Mouse (Mus musculus): ENCODE data around the gene Nfatc3. TPM values are rescaled to one million over a fixed set of nuclear protein-coding genes. Genes with fewer than 3 reads are reported as not detected.

Nfatc3 gene
- polyA plus RNA-seq, 2 experiments = 2.6 to 10.2 TPM

GRCm38 (mm10) chr8:106134751-106135571 lies 76.3 kb downstream of the Nfatc3 start:
- peak; percentile 24; the same call in 1 of the 2 replicates for ATAC-seq (ENCODE audit: insufficient read depth)
- Histone ChIP-seq H3K4me1 (replicated peaks; ENCODE audit: control insufficient read depth in 2 of 2, insufficient read depth in 2 of 2, low read length in 1 of 2) (no peaks in the 10 kb centered on the region; a peak in 1 of 4 replicates), H3K27ac (no peak overlapping the region), H3K9me3 (ENCODE audit: control insufficient read depth, low read length) (no peaks in the 10 kb centered on the region), H3K27me3 (ENCODE audit: control insufficient read depth, insufficient read depth, low read length) (peaks cover 55% of the 10 kb centered on the region), H3K4me3 (ENCODE audit: insufficient read depth in 1 of 2, low read depth in 2 of 2, low read length in 2 of 2) (peak overlapping the region; percentile 46 to 47), H3K9ac (replicated peaks) (no peak overlapping the region), H3K4me2 (ENCODE audit: low read depth) (peak overlapping the region; percentile 57), H3K36me3 (replicated peaks; ENCODE audit: control insufficient read depth, insufficient read depth, low read depth) (peaks cover 6% of the 10 kb centered on the region; the same call in 1 of the 2 replicates)
- DNase-seq (ENCODE audit: low read depth in 3 of 3, low spot score in 3 of 3) = no peak
- WGBS (ENCODE audit: insufficient replicate concordance) = 30% methylated on average over 14 of the region's 14 CpGs
- TF ChIP-seq CTCF (IDR thresholded peaks at IDR 0.05; ENCODE audit: low read depth) (no peak), EP300 (IDR thresholded peaks at IDR 0.05; ENCODE audit: low read depth) (no peak)

- Histone ChIP-seq H3K36me3 (replicated peaks; ENCODE audit: control insufficient read depth, insufficient read depth, low read depth) (peaks cover under 1% of the 10 kb centered on the region; the same call in 1 of the 2 replicates), H3K4me3 (ENCODE audit: insufficient read depth in 1 of 2, low read depth in 2 of 2, low read length in 2 of 2) (peak overlapping the region; percentile 46 to 47), H3K27me3 (ENCODE audit: control insufficient read depth, insufficient read depth, low read length) (peaks cover 55% of the 10 kb centered on the region), H3K9me3 (ENCODE audit: control insufficient read depth, low read length) (no peaks in the 10 kb centered on the region), H3K4me2 (ENCODE audit: low read depth) (peak overlapping the region; percentile 57), H3K9ac (replicated peaks) (no peak overlapping the region), H3K4me1 (replicated peaks; ENCODE audit: control insufficient read depth in 2 of 2, insufficient read depth in 2 of 2, low read length in 1 of 2) (no peaks in the 10 kb centered on the region; a peak in 1 of 4 replicates), H3K27ac (no peak overlapping the region)
- WGBS (ENCODE audit: insufficient replicate concordance) = 6% methylated on average over 19 of the region's 19 CpGs
- TF ChIP-seq EP300 (IDR thresholded peaks at IDR 0.05; ENCODE audit: low read depth) (no peak), CTCF (IDR thresholded peaks at IDR 0.05; ENCODE audit: low read depth) (no peak)
- no peak for DNase-seq (ENCODE audit: low read depth in 3 of 3, low spot score in 3 of 3)
- ATAC-seq (ENCODE audit: insufficient read depth) = 0 out of 2 replicates have a peak, but pooled peaks have one; percentile 6
Measured at GRCm38 (mm10) chr8:106135672-106136071, 77.0 kb downstream of the Nfatc3 start.

GRCm38 (mm10) chr8:106136156-106137130 lies 77.8 kb downstream of the Nfatc3 start, which contains the start of gene Esrp2:
Esrp2 (minus strand) TSS chr8:106136974.
- H3K4me1 ChIP-seq (replicated peaks; ENCODE audit: control insufficient read depth in 2 of 2, insufficient read depth in 2 of 2, low read length in 1 of 2) = peaks cover 0 to 2% of the 10 kb centered on the region in 2 experiments; a peak in 1 of 4 replicates
- peak in 1 of 3 experiments; percentile 26 for DNase-seq (ENCODE audit: low read depth in 3 of 3, low spot score in 3 of 3)
- no peaks in the 10 kb centered on the region for H3K9me3 ChIP-seq (ENCODE audit: control insufficient read depth, low read length)
- peaks cover 55% of the 10 kb centered on the region for H3K27me3 ChIP-seq (ENCODE audit: control insufficient read depth, insufficient read depth, low read length)
- peak within 1 kb of the TSS; percentile 46 to 62 for H3K4me3 ChIP-seq (ENCODE audit: insufficient read depth in 1 of 2, low read depth in 2 of 2, low read length in 2 of 2)
- WGBS (ENCODE audit: insufficient replicate concordance) = under 1% methylated on average over 83 of the region's 86 CpGs
- peak within 1 kb of the TSS; percentile 57 for H3K4me2 ChIP-seq (ENCODE audit: low read depth)
- 0 out of 2 replicates have a peak within 1 kb of the TSS, but pooled peaks have one; percentile 23 for H3K9ac ChIP-seq (replicated peaks)
- H3K36me3 ChIP-seq (replicated peaks; ENCODE audit: control insufficient read depth, insufficient read depth, low read depth) = no peaks in the 10 kb centered on the region
- ATAC-seq (ENCODE audit: insufficient read depth) = peak; percentile 66
- TF ChIP-seq EP300 (IDR thresholded peaks at IDR 0.05; ENCODE audit: low read depth) (no peak), CTCF (IDR thresholded peaks at IDR 0.05; ENCODE audit: low read depth) (no peak)
- no peak within 1 kb of the TSS for H3K27ac ChIP-seq

GRCm38 (mm10) chr8:106137218-106137905 lies 78.7 kb downstream of the Nfatc3 start:
- Histone ChIP-seq H3K9me3 (ENCODE audit: control insufficient read depth, low read length) (no peaks in the 10 kb centered on the region), H3K27ac (no peak overlapping the region), H3K36me3 (replicated peaks; ENCODE audit: control insufficient read depth, insufficient read depth, low read depth) (no peaks in the 10 kb centered on the region), H3K9ac (replicated peaks) (no peak overlapping the region), H3K27me3 (ENCODE audit: control insufficient read depth, insufficient read depth, low read length) (peaks cover 55% of the 10 kb centered on the region), H3K4me2 (ENCODE audit: low read depth) (peak overlapping the region; percentile 57), H3K4me1 (replicated peaks; ENCODE audit: control insufficient read depth in 2 of 2, insufficient read depth in 2 of 2, low read length in 1 of 2) (peaks cover 0 to 2% of the 10 kb centered on the region in 2 experiments; a peak in 1 of 4 replicates), H3K4me3 (ENCODE audit: insufficient read depth in 1 of 2, low read depth in 2 of 2, low read length in 2 of 2) (peak overlapping the region; percentile 46 to 62)
- no peak for TF ChIP-seq EP300 (IDR thresholded peaks at IDR 0.05; ENCODE audit: low read depth)
- TF ChIP-seq CTCF (IDR thresholded peaks at IDR 0.05; ENCODE audit: low read depth) = no peak
- WGBS (ENCODE audit: insufficient replicate concordance) = 6% methylated on average over 22 of the region's 22 CpGs
- no peak for DNase-seq (ENCODE audit: low read depth in 3 of 3, low spot score in 3 of 3)
- no peak for ATAC-seq (ENCODE audit: insufficient read depth)

Data from liver, embryonic 14.5 days (tissue).